Mouse (Mus musculus) left cerebral cortex, adult 18-20 months (tissue): ENCODE results near the gene Flcn. TPM values are rescaled to one million over a fixed set of nuclear protein-coding genes. Genes with fewer than 3 reads are reported as not detected.
A peak's percentile ranks its signal among the peaks of the same experiment; 100 is the strongest.
"Not testable (repeated sequence)": the region's sequence is repeated elsewhere in the genome, so short reads cannot be mapped to it uniquely, and the experiment has no call there.

ENCODE experiments used
- DNase-seq, 2 experiments: peaks; one replicate each; pipeline ENCODE4 v3.0.0; 2021 to 2022; ENCODE audit warnings: low spot score in 2 of 2, mixed read lengths in 1 of 2
- long read RNA-seq, 2 experiments: library from polyadenylated mRNA; stranded (forward); transcript quantifications; one replicate each; pipeline ENCODE4 v2.0.0; 2021
- total RNA-seq, 2 experiments: library from RNA; stranded (reverse); gene quantifications; 2 replicates each; pipeline ENCODE4 v1.2.3; 2021

The Flcn gene
- 10 to 100 TPM; 44.2 to 50.1 TPM for total RNA-seq
- long read RNA-seq, experiment 1, transcript Flcn-203 (13 exons, 3,437 nt): major isoform, 42 of 72 reads
- long read RNA-seq, experiment 1, partial matches to known transcripts: 9 of 72 reads
- long read RNA-seq, experiment 1, other reads (novel, unspliced or antisense): 20 of 72 reads
- long read RNA-seq, experiment 2, transcript Flcn-203 (13 exons, 3,437 nt): major isoform, 25 of 40 reads
- long read RNA-seq, experiment 2, partial matches to known transcripts: 9 of 40 reads
- long read RNA-seq, experiment 2, other reads (novel, unspliced or antisense): 6 of 40 reads

DNA sequence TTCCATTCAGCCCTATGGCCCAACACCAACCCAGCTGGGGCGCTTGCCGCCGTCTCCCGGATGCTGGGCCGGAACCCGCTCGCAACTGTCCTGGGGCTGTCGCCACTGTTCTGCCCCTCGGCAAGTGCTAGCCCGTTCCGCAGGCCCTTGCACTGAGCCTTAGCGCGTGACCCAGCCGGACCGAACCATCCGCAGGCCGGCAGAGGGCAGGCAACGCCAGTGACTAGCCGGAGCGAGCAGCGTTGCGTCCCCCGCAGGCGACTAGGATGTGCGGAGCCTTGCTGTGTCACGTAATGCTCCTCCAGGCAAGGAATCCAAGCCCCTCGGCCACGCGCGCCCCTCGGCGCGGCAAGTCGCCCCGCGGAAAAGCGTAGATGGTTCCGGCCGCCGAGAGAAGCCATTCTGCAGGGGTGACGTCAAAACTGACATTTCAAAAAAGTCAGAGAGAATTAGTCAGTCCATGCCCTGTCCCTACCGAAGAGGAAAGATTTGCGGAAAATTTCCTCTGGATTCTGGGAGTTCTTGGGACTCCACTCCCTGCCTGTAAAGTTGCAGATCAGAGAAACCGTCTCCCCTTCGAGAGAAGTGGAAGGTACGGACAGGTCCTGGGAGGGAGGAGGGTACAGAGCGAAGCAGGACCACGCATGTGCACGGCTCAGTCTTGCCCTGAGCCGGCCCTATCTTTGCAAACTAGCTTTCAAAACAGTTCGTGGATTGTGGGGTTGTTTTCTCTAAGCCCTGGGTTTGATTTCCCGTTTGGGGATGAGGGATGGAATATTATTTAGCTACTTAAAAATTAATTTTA lies at the start of gene Flcn:
Flcn (minus strand) TSS at position 347 of the 805 bp plus-strand sequence.
- DNase-seq: peak; percentile 78 to 84

DNA sequence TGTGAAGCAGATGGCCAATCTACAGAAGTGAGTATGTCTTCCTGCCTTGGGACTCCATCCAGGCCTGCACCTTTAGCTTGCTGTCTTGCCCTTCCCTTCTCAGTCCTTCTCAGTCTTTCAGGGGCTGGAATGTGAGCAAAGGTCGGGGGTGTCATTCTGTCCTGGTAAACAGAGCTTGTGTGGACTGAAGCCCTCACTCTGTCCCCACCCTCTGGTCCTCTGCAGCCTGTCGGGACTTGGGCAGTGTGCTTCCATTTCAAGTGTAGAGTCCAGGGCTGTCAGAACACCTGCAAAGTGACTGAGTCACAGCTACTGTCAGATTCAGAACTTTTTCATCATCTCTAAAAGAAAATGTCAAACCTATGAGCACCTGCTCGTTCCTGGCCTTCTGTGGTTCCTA lies 43.0 kb upstream of the Flcn start:
- DNase-seq: no peak

- DNase-seq: peak; percentile 69 to 83
Measured at GRCm38 (mm10) chr11:59847891-59848884, 38.4 kb upstream of the Flcn start.

GRCm38 (mm10) chr11:59847131-59847530 lies 37.3 kb upstream of the Flcn start:
- DNase-seq: peak; percentile 23 to 27

DNA sequence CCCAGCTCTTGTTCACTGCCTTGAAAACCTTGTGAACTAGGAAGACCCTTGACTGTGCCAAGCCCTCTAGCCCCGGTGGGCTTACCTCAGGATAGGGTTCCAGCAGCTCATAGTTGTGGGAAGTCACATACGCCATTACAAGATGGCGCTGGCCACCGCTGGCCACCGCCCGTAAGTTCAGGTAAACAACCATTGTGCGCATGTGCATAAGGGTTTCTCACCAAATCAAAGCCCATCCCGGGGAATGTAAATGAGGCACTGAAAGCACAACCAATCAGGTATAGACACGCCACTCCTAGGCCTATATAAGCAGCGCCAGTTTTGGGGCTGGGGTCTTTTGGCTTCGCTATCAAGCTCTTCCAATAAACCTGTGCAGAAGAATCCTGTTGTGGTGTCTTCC lies 36.5 kb upstream of the Flcn start:
- DNase-seq: no peak

- peak; percentile 92 to 95 for DNase-seq
Measured at GRCm38 (mm10) chr11:59839459-59840126, 29.8 kb upstream of the Flcn start, which contains the start of gene Cops3. Cops3 (minus strand) TSS chr11:59839838.

DNA sequence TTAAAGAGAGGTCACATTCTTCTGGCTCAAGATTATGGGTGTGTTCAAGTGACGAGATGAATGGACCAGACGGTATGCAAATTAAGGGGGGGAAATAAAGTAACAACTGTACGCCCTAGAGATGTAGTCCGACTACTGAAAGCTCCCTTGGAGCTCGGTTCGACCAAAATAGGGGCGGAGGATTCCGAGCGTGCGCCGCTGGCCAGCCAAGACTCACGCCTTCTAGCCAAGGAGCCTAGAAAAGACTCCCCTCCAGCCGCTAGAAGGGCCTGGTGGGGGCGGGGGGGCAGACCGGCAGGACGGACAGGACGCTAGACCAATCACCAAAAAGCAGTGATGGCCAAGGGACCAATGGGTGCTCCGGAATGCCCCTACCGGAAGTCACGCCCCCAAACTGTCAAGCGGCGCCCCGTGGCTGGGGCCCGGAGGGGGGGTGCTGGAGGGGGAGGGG lies 29.2 kb upstream of the Flcn start, which contains the start of gene Nt5m:
Nt5m (plus strand) TSS at position 440 of the 451 bp plus-strand sequence.
- peak; percentile 93 to 95 for DNase-seq

DNA sequence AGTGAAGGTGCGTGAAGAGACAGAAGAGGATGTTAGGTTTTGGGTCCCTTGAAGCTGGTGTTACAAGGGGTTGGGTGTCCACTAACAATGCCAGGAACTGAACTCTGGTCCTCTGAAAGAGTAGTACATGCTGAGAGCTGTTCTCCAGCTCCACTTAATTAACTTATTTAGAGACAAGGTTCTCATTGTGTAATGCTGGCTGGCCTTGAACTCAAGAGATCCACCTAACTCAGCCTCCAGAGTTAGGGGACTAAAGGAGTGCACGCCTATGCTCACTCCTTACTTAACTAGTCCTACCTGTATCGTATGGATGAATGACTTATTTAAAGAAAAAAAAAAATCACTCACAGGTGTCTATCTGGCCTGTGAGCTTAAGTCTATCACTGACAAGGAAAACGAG lies 28.6 kb upstream of the Flcn start:
- DNase-seq: no peak

DNA sequence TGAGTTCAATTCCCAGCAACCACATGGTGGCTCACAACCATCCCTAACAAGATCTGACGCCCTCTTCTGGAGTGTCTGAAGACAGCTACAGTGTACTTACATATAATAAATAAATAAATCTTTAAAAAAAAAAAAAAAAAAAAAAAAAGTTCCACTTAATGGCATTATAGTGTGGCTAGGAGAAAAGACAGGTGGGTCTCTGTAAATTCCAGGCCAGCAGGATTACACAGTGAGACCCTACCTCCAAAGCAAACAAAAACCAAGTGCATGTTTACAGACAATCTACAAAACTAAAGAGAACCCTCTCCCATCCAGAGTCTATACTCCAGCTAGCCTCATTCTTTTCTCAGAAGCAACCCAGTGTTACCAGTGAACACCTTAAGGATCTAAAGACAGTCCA lies 28.0 kb upstream of the Flcn start:
- not testable (repeated sequence) for DNase-seq

GRCm38 (mm10) chr11:59821625-59822024 lies 11.8 kb upstream of the Flcn start:
- DNase-seq: no peak

- DNase-seq: no peak
Measured at GRCm38 (mm10) chr11:59817916-59818315, 8.1 kb upstream of the Flcn start.

DNA sequence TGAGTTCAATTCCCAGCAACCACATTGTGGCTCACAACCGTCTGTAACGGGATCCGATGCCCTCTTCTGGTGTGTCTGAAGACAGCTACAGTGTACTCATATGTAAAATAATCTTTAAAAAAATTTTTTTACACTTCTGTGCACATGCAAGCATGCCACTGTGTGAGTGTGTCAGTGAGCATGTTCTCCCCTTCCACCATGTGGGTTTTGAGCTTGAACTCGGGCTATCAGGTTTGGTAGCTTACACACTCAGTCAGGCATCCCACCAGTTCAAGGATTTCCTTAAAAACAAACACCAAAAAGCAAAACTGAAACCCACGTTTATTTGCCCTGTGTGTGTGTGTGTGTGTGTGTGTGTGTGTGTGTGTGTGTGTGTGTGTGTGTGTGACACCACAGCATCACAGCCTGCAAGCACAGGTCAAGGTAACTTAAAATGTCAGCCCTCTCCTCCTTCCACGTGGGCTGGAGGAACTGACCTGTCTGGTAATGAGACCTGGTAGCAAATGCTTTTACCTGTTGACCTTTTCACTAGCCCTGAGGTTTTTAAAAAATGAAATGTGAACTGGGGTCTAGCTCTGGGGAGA lies 5.8 kb upstream of the Flcn start:
- DNase-seq: no peak

- DNase-seq: no peak
Measured at GRCm38 (mm10) chr11:59814936-59815335, 5.1 kb upstream of the Flcn start.

GRCm38 (mm10) chr11:59814311-59814710 lies 4.5 kb upstream of the Flcn start:
- no peak for DNase-seq

GRCm38 (mm10) chr11:59813276-59813675 lies 3.5 kb upstream of the Flcn start:
- no peak for DNase-seq

GRCm38 (mm10) chr11:59811211-59811610 lies 1.4 kb upstream of the Flcn start:
- DNase-seq: no peak

- no peak for DNase-seq
Measured at GRCm38 (mm10) chr11:59810480-59811158, 803 bp upstream of the Flcn start.

DNA sequence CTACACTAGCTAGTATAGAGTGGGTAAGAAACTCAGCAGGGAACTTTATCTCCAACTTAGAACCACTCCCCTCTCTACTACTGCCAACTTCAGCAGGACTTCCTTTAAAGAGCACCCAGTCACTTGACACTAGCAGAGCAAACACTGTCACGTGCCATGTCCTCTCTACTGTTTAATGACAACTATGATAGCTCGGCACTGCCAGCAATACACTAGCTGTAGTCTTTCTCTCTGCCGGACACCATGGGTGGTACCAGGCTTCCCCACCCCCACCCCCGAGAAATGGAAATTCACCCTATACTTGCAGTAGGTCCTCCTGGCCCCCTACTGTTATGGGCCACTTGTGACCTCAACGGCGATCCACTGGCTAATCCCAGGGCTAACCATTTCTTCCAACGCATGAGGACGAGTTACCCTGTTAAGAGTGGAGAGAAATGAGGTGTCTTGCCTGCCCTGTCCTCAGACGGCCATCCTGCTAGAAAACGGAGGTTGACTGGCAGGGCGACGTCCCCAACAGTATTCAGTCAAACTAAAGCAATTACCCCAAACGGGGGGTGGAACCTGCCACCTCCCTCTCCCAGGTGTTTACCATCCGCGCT lies 646 bp downstream of the Flcn start:
- DNase-seq: no peak
